Comparison of ENCODE assay signal across 23 mouse cellular contexts in the genomic region with DNA sequence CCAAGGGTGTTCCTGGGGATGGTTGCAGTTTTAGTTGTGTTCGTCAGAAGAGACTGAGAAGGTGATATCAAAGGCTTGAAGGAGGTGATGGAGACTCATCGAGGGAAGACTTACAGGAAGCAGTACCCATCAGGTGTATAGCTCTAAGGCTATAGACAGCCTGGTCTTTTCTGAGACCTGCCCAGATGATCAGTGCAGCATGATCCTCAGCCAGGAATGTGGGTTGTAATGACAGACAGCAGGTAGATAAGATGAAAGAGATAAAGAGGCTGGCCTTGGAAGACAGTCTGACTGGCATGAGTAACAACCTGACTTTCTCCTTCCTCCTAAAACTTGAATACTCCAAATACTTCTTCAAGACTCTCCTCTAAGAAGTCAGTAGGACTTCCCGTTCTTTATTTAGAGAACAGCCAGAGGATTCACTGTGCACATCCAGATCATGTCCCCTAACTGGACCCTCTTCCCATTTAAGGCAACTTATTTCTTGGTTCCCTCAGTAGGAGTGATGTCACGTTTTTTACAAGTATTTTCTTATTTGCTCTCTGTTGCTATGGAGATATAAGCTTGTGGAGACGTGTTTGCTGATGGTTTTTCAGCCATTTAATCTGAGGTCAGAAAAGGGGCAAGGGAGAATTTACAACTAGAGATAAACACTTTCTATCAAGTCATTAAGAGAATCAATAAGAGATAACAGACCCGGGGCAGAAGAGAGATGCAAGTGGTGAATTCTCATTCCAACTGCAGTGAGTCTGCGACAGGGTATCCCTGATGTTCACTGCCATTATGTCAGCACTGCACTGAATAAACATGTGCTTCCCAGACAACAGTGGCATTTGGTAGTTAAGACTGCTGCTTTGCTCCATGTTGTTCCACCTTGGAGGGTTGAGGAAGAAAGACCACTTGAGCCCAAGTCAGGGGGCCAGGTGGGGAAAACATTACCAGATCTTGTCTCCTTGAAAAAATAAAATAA. TPM values are rescaled to one million over a fixed set of nuclear protein-coding genes. Genes with fewer than 3 reads are reported as not detected.
A peak's percentile ranks its signal among the peaks of the same experiment; 100 is the strongest.
DNase-seq lines count a peak whose midpoint lies in the region; ATAC-seq and TF ChIP-seq lines count a peak whose summit lies in the region.
"Had no signal": no experiment of that assay in that cellular context is flagged by ENCODE, and none has a peak within 500 bp of the region (broad histone marks: within the 10 kb centered on the region; RNA-seq: fewer than 3 reads in every experiment).

No protein-coding gene starts in this region.

- no peak for TF ChIP-seq CTCF in lung, embryonic 14.5 days (IDR thresholded peaks at IDR 0.05; ENCODE audit: low read depth)
- TF ChIP-seq CTCF in lung, adult 2 months (IDR thresholded peaks at IDR 0.05; ENCODE audit: insufficient read depth, low read length), result no peak

- peak; percentile 74 for DNase-seq in lung, embryonic 14.5 days
- no peak for DNase-seq in lung, adult 2 months
- no peak for DNase-seq in midbrain, embryonic 10.5 days (ENCODE audit: low spot score)
- peak; percentile 14 for DNase-seq in yolk sac, embryonic 10.5 days (ENCODE audit: low spot score)
- DNase-seq in gastrocnemius, adult 18-20 months (ENCODE audit: low spot score), result no peak
- DNase-seq: adrenal gland, postnatal 25 days; cerebellum, adult 18-20 months; cerebellum, postnatal 10 days; gastrocnemius, postnatal 14 days; heart, postnatal 14 days; kidney, adult 8-10 months; lung, postnatal 10 days had no signal

- peaks cover 4% of the 10 kb centered on the region; the same call in 1 of the 2 replicates for H3K4me1 ChIP-seq in lung, embryonic 14.5 days (ENCODE audit: insufficient read depth)
- H3K4me1 ChIP-seq in lung, adult 2 months (ENCODE audit: control insufficient read depth, insufficient read depth, low read length), result no peaks in the 10 kb centered on the region
- H3K4me1 ChIP-seq in midbrain, embryonic 16.5 days (ENCODE audit: control insufficient read depth, insufficient read depth, low read length), result no peaks in the 10 kb centered on the region
- no peaks in the 10 kb centered on the region for H3K4me1 ChIP-seq in midbrain, embryonic 10.5 days
- peaks cover 5% of the 10 kb centered on the region for H3K4me1 ChIP-seq in intestine, embryonic 15.5 days (replicated peaks)
- H3K4me1 ChIP-seq: hindbrain, embryonic 12.5 days; liver, embryonic 15.5 days; midbrain, embryonic 12.5 days; neural tube, embryonic 12.5 days had no signal

- H3K27me3 ChIP-seq in lung, embryonic 14.5 days (ENCODE audit: insufficient read depth, low read length), result no peaks in the 10 kb centered on the region
- H3K27me3 ChIP-seq in midbrain, embryonic 16.5 days (ENCODE audit: control insufficient read depth, insufficient read depth, low read depth, low read length), result no peaks in the 10 kb centered on the region
- H3K27me3 ChIP-seq in midbrain, embryonic 10.5 days (ENCODE audit: low read depth, poor library complexity, severe bottlenecking), result no peaks in the 10 kb centered on the region
- H3K27me3 ChIP-seq in intestine, embryonic 15.5 days (replicated peaks), result no peaks in the 10 kb centered on the region
- H3K27me3 ChIP-seq: hindbrain, embryonic 12.5 days; limb, embryonic 12.5 days; liver, embryonic 15.5 days; midbrain, embryonic 12.5 days; neural tube, embryonic 12.5 days had no signal

- peak; percentile 93 for ATAC-seq in lung, embryonic 14.5 days (ENCODE audit: insufficient read depth)
- peak; percentile 68; the same call in 1 of the 2 replicates for ATAC-seq in midbrain, embryonic 16.5 days
- peak; percentile 81 for ATAC-seq in intestine, embryonic 15.5 days
- ATAC-seq: CD4-positive, CD25-positive, alpha-beta regulatory T cell, adult 4 months had no signal

- H3K9me3 ChIP-seq in lung, embryonic 14.5 days (ENCODE audit: low read depth, low read length), result no peaks in the 10 kb centered on the region
- H3K9me3 ChIP-seq in midbrain, embryonic 16.5 days (replicated peaks; ENCODE audit: control insufficient read depth, low read length, poor library complexity, severe bottlenecking), result no peaks in the 10 kb centered on the region
- H3K9me3 ChIP-seq in midbrain, embryonic 10.5 days (replicated peaks), result no peaks in the 10 kb centered on the region
- H3K9me3 ChIP-seq in intestine, embryonic 15.5 days, result no peaks in the 10 kb centered on the region
- H3K9me3 ChIP-seq: hindbrain, embryonic 12.5 days; limb, embryonic 12.5 days; liver, embryonic 15.5 days; midbrain, embryonic 12.5 days; neural tube, embryonic 12.5 days had no signal

- TF ChIP-seq POLR2A in lung, adult 2 months (IDR thresholded peaks at IDR 0.05; ENCODE audit: borderline replicate concordance, extremely low read depth, low read depth, low read length), result no peak

- H3K9ac ChIP-seq in lung, embryonic 14.5 days, result no peak overlapping the region
- H3K9ac ChIP-seq in midbrain, embryonic 16.5 days (ENCODE audit: low read depth, low read length), result no peak overlapping the region
- H3K9ac ChIP-seq in intestine, embryonic 15.5 days, result no peak overlapping the region
- H3K9ac ChIP-seq: hindbrain, embryonic 12.5 days; limb, embryonic 12.5 days; liver, embryonic 15.5 days; midbrain, embryonic 12.5 days; neural tube, embryonic 12.5 days had no signal

- H3K4me3 ChIP-seq in lung, embryonic 14.5 days (ENCODE audit: low read depth, low read length), result no peak overlapping the region
- no peak overlapping the region for H3K4me3 ChIP-seq in lung, adult 2 months (replicated peaks; ENCODE audit: extremely low read depth, low read depth, low read length)
- no peak overlapping the region for H3K4me3 ChIP-seq in midbrain, embryonic 16.5 days (ENCODE audit: low read depth, low read length)
- no peak overlapping the region for H3K4me3 ChIP-seq in midbrain, embryonic 10.5 days
- no peak overlapping the region for H3K4me3 ChIP-seq in intestine, embryonic 15.5 days (replicated peaks)
- H3K4me3 ChIP-seq: erythroblast, embryonic 14.5 days; hindbrain, embryonic 12.5 days; limb, embryonic 12.5 days; liver, embryonic 15.5 days; midbrain, embryonic 12.5 days; myocyte; neural tube, embryonic 12.5 days had no signal

- no peak overlapping the region; the same call in 1 of the 2 replicates for H3K27ac ChIP-seq in lung, embryonic 14.5 days (ENCODE audit: low read depth)
- no peak overlapping the region for H3K27ac ChIP-seq in midbrain, embryonic 16.5 days (ENCODE audit: low read length)
- no peak overlapping the region for H3K27ac ChIP-seq in midbrain, embryonic 10.5 days (replicated peaks)
- no peak overlapping the region for H3K27ac ChIP-seq in intestine, embryonic 15.5 days
- H3K27ac ChIP-seq: hindbrain, embryonic 12.5 days; kidney, postnatal 0 days; limb, embryonic 12.5 days; liver, embryonic 15.5 days; midbrain, embryonic 12.5 days; neural tube, embryonic 12.5 days had no signal

- H3K36me3 ChIP-seq in lung, embryonic 14.5 days (ENCODE audit: insufficient read depth), result no peaks in the 10 kb centered on the region
- H3K36me3 ChIP-seq in midbrain, embryonic 16.5 days (ENCODE audit: control insufficient read depth, insufficient read depth, low read length), result no peaks in the 10 kb centered on the region
- no peaks in the 10 kb centered on the region for H3K36me3 ChIP-seq in midbrain, embryonic 10.5 days
- no peaks in the 10 kb centered on the region for H3K36me3 ChIP-seq in intestine, embryonic 15.5 days
- H3K36me3 ChIP-seq: hindbrain, embryonic 12.5 days; limb, embryonic 12.5 days; liver, embryonic 15.5 days; midbrain, embryonic 12.5 days; neural tube, embryonic 12.5 days had no signal

- WGBS in lung, embryonic 14.5 days, result 19% methylated on average over 7 of the region's 7 CpGs
- 34% methylated on average over 7 of the region's 7 CpGs for WGBS in lung, adult 2 months
- WGBS in midbrain, embryonic 16.5 days, result 64% methylated on average over 7 of the region's 7 CpGs
- WGBS in midbrain, embryonic 10.5 days, result 75% methylated on average over 7 of the region's 7 CpGs
- WGBS in intestine, embryonic 15.5 days, result 33% methylated on average over 7 of the region's 7 CpGs

- H3K4me2 ChIP-seq in lung, embryonic 14.5 days, result no peak overlapping the region
- no peak overlapping the region for H3K4me2 ChIP-seq in midbrain, embryonic 16.5 days (ENCODE audit: low read length)
- H3K4me2 ChIP-seq in intestine, embryonic 15.5 days (replicated peaks), result no peak overlapping the region
- H3K4me2 ChIP-seq: hindbrain, embryonic 12.5 days; limb, embryonic 12.5 days; liver, embryonic 15.5 days; midbrain, embryonic 12.5 days; neural tube, embryonic 12.5 days had no signal

RNA-seq across cellular contexts. Expression of a gene that starts 29.6 kb away (rescaled TPM):
- polyA plus RNA-seq in lung, embryonic 14.5 days (2014; fragmentation: Nextera tagmentation; extraction: Ambion mirVana), result 2.3 and 2.9 TPM in 2 replicates
- polyA plus RNA-seq in lung, adult 2 months (2012; rRNA removed), result 1.2 and 2.4 TPM in 2 replicates
- polyA plus RNA-seq in midbrain, embryonic 16.5 days (2015; fragmentation: Nextera tagmentation; extraction: Ambion mirVana), result 2.8 and 3.3 TPM in 2 replicates
- polyA plus RNA-seq in midbrain, embryonic 10.5 days (2016; fragmentation: Nextera tagmentation; extraction: Ambion mirVana), result 0.36 and 0.92 TPM in 2 replicates
- polyA plus RNA-seq in intestine, embryonic 15.5 days (2015; fragmentation: Nextera tagmentation; extraction: Ambion mirVana), result 8.2 and 8.7 TPM in 2 replicates
- total RNA-seq in gastrocnemius, adult 18-20 months (2021), result 1 to 10 TPM; 3.1 to 3.2 TPM
- polyA plus RNA-seq: erythroblast, embryonic 14.5 days had no signal

Comparison
In these comparisons a context has a peak if more than half of its experiments do, and no peak if none do; other contexts are left out.
1. DNase-seq: peak in lung, embryonic 14.5 days (single experiment) and yolk sac, embryonic 10.5 days (single experiment); none in lung, adult 2 months (single experiment), midbrain, embryonic 10.5 days (single experiment) and gastrocnemius, adult 18-20 months (single experiment).
2. Peak in every context shown above with its lines, with median percentiles within 50 percentile points of each other: ATAC-seq.